Mouse (Mus musculus): ENCODE measurements around the gene Mettl27. TPM values are rescaled to one million over a fixed set of nuclear protein-coding genes. Genes with fewer than 3 reads are reported as not detected.

The Mettl27 gene
- polyA plus RNA-seq, 2 experiments, result 14.8 to 18.9 TPM

DNA sequence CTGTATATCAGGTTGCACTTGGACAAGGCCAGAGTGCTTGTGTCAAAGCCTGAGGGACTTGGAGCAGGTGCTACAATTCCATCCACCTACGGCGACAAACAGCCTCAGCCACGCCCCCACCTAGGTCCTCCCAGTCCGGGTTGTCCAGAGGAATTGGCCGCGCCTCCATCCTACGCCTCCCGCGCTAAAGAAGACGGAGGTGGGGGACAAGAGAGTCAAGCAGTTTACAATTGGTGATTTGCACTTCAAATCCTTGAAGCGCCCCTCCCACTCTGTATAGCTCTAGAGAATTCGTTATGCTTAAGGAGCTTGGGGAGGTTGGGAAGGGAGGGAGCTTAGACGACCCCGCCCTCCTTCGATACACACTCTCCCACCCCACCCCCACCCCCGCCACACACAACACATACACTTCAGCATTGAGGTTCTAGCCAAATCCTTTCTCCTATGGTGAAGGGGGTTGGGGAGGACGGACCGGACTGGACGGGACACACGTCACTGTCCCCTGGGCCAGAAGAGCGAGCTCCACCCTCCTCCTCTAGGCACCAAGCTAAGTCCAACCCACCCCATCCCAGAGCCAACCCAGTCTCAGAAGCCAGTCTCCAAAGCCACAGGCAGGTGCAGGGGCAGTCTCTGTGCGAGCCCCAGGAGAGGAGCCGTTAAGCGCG is 53.6 kb downstream of the Mettl27 start, which contains the start of gene Cldn3:
Gene Cldn3, plus strand, starts transcription at position 582 of the 665 bp plus-strand sequence.
- Histone ChIP-seq H3K4me3 (replicated peaks; ENCODE audit: low read length) (peak within 1 kb of the TSS; percentile 27), H3K4me1 (ENCODE audit: control insufficient read depth, insufficient read depth, low read length) (peaks cover 14% of the 10 kb centered on the region), H3K9ac (ENCODE audit: low read depth, low read length, severe bottlenecking) (no peak within 1 kb of the TSS), H3K27ac (replicated peaks; ENCODE audit: low read depth, low read length) (no peak within 1 kb of the TSS), H3K36me3 (ENCODE audit: control insufficient read depth, insufficient read depth, low read length) (no peaks in the 10 kb centered on the region), H3K4me2 (replicated peaks; ENCODE audit: low read depth, low read length, severe bottlenecking) (peak within 1 kb of the TSS; percentile 42), H3K27me3 (ENCODE audit: control insufficient read depth, insufficient read depth, low read length) (peaks cover 37% of the 10 kb centered on the region), H3K9me3 (ENCODE audit: control insufficient read depth, low read length) (no peaks in the 10 kb centered on the region)
- DNase-seq (ENCODE audit: low spot score) (no peak), ATAC-seq (ENCODE audit: low FRiP score, low read depth) (peak; percentile 45; the same call in 1 of the 2 replicates)
- WGBS, result under 1% methylated on average over 22 of the region's 25 CpGs
- no peak for TF ChIP-seq POLR2A (IDR thresholded peaks at IDR 0.05; ENCODE audit: borderline replicate concordance, extremely low read depth, insufficient read depth, insufficient read length)

DNA sequence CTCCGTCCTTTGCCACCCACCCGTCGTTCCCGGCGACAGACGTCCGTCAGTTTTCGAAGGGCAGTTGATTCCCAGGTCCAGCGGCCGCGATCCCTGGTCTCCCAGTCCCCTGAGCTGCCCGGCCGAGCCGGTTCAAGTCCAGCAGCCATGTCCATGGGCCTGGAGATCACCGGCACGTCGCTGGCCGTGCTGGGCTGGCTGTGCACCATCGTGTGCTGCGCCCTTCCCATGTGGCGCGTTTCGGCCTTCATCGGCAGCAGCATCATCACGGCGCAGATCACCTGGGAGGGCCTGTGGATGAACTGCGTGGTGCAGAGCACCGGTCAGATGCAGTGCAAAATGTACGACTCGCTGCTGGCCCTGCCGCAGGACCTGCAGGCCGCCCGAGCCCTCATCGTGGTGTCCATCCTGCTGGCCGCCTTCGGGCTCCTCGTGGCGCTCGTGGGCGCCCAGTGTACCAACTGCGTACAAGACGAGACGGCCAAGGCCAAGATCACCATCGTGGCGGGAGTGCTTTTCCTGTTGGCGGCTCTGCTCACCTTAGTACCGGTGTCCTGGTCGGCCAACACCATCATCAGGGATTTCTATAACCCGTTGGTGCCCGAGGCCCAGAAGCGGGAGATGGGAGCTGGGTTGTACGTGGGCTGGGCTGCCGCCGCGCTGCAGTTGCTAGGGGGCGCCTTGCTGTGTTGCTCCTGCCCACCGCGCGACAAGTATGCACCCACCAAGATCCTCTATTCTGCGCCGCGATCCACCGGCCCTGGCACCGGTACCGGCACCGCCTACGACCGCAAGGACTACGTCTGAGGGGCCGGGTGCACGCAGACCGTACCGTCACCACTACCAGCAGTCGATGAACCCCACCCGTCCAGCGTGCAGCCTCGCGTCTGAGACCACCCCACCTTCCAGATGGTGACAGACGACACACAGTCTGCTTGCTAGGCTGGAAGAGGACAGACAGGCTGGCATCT is 54.4 kb downstream of the Mettl27 start:
- DNase-seq (ENCODE audit: low spot score), result no peak
- TF ChIP-seq POLR2A (IDR thresholded peaks at IDR 0.05; ENCODE audit: borderline replicate concordance, extremely low read depth, insufficient read depth, insufficient read length), result no peak
- no peak for ATAC-seq (ENCODE audit: low FRiP score, low read depth)
- Histone ChIP-seq H3K4me3 (replicated peaks; ENCODE audit: low read length) (peak overlapping the region; percentile 27), H3K27ac (replicated peaks; ENCODE audit: low read depth, low read length) (no peak overlapping the region), H3K9ac (ENCODE audit: low read depth, low read length, severe bottlenecking) (no peak overlapping the region), H3K9me3 (ENCODE audit: control insufficient read depth, low read length) (no peaks in the 10 kb centered on the region), H3K4me1 (ENCODE audit: control insufficient read depth, insufficient read depth, low read length) (peaks cover 14% of the 10 kb centered on the region), H3K27me3 (ENCODE audit: control insufficient read depth, insufficient read depth, low read length) (peaks cover 37% of the 10 kb centered on the region), H3K36me3 (ENCODE audit: control insufficient read depth, insufficient read depth, low read length) (no peaks in the 10 kb centered on the region), H3K4me2 (replicated peaks; ENCODE audit: low read depth, low read length, severe bottlenecking) (peak overlapping the region; percentile 42)
- 3% methylated on average over 73 of the region's 79 CpGs for WGBS

DNA sequence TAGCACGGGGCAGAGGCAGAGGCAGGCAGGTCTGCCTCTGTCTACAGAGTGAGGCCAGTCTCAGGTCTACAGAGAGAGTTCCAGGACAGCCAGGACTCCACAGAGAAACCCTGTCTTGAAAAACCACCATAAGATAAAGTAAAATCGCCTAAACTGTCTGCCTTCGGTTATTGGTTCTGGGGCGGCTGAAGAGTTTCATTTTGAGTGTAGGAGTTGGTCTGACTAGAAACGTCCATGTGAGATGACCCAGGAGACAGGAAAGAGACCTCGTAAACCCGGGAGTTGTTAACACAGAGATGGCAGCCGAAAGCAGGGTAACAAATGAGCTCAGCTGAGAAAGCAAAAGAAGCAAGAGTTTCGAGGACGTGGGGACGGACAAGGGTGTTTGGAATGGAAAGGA is 57.0 kb downstream of the Mettl27 start:
- H3K4me2 ChIP-seq (replicated peaks; ENCODE audit: low read depth, low read length, severe bottlenecking), result no peak overlapping the region
- H3K9me3 ChIP-seq (ENCODE audit: control insufficient read depth, low read length), result no peaks in the 10 kb centered on the region
- no peaks in the 10 kb centered on the region for H3K36me3 ChIP-seq (ENCODE audit: control insufficient read depth, insufficient read depth, low read length)
- H3K9ac ChIP-seq (ENCODE audit: low read depth, low read length, severe bottlenecking), result no peak overlapping the region
- H3K27ac ChIP-seq (replicated peaks; ENCODE audit: low read depth, low read length), result no peak overlapping the region
- no peak for DNase-seq (ENCODE audit: low spot score)
- TF ChIP-seq POLR2A (IDR thresholded peaks at IDR 0.05; ENCODE audit: borderline replicate concordance, extremely low read depth, insufficient read depth, insufficient read length), result no peak
- ATAC-seq (ENCODE audit: low FRiP score, low read depth), result no peak
- peaks cover 37% of the 10 kb centered on the region for H3K27me3 ChIP-seq (ENCODE audit: control insufficient read depth, insufficient read depth, low read length)
- H3K4me1 ChIP-seq (ENCODE audit: control insufficient read depth, insufficient read depth, low read length), result peaks cover 14% of the 10 kb centered on the region
- 49% methylated on average over 11 of the region's 11 CpGs for WGBS
- H3K4me3 ChIP-seq (replicated peaks; ENCODE audit: low read length), result no peak overlapping the region

DNA sequence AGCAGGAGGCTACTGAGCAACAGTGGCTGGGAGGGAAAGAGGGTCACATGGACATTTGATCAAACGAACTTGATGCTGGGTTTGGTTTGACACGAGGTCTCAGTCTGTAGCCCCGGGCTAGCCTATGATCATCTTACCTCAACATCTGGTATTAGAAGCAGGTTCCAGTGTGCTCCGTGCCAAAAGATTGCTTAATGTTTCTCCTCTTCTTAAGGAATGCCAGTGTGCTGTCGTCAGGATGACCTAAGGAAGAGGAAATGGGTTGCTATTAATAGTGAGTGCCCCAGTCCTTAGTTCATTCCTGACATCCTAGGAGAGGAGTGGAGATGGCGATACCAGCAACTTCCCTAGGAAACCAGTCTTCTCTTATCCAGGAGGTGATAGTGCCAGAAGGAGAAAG is 57.6 kb downstream of the Mettl27 start:
- Histone ChIP-seq H3K9me3 (ENCODE audit: control insufficient read depth, low read length) (no peaks in the 10 kb centered on the region), H3K9ac (ENCODE audit: low read depth, low read length, severe bottlenecking) (no peak overlapping the region), H3K27ac (replicated peaks; ENCODE audit: low read depth, low read length) (no peak overlapping the region), H3K36me3 (ENCODE audit: control insufficient read depth, insufficient read depth, low read length) (no peaks in the 10 kb centered on the region), H3K4me1 (ENCODE audit: control insufficient read depth, insufficient read depth, low read length) (peaks cover 14% of the 10 kb centered on the region), H3K27me3 (ENCODE audit: control insufficient read depth, insufficient read depth, low read length) (peaks cover 34% of the 10 kb centered on the region), H3K4me3 (replicated peaks; ENCODE audit: low read length) (no peak overlapping the region), H3K4me2 (replicated peaks; ENCODE audit: low read depth, low read length, severe bottlenecking) (no peak overlapping the region)
- TF ChIP-seq POLR2A (IDR thresholded peaks at IDR 0.05; ENCODE audit: borderline replicate concordance, extremely low read depth, insufficient read depth, insufficient read length), result no peak
- DNase-seq (ENCODE audit: low spot score) (no peak), ATAC-seq (ENCODE audit: low FRiP score, low read depth) (no peak)
- 42% methylated on average over 6 of the region's 6 CpGs for WGBS

Other genes with a start within 250 kb of the Mettl27 start
- gene Limk1, start 243.8 kb upstream of the Mettl27 start, polyA plus RNA-seq (2012; rRNA removed), result 31.9 and 40.2 TPM in 2 replicates
- 8.6 and 9.3 TPM in 2 replicates for gene Limk1, start 243.8 kb upstream of the Mettl27 start, polyA plus RNA-seq (2014; fragmentation: Nextera tagmentation; extraction: Ambion mirVana)
- 249 and 296 TPM in 2 replicates for gene Eln, start 185.0 kb upstream of the Mettl27 start, polyA plus RNA-seq (2012; rRNA removed)
- 115 and 121 TPM in 2 replicates for gene Eln, start 185.0 kb upstream of the Mettl27 start, polyA plus RNA-seq (2014; fragmentation: Nextera tagmentation; extraction: Ambion mirVana)
- gene Tmem270, start 25.6 kb upstream of the Mettl27 start, polyA plus RNA-seq (2012; rRNA removed), result not detected in 2 replicates
- not detected in 2 replicates for gene Tmem270, start 25.6 kb upstream of the Mettl27 start, polyA plus RNA-seq (2014; fragmentation: Nextera tagmentation; extraction: Ambion mirVana)
- 0.33 TPM in 2 replicates for gene Cldn13, start 16.8 kb upstream of the Mettl27 start, polyA plus RNA-seq (2012; rRNA removed)
- gene Cldn13, start 16.8 kb upstream of the Mettl27 start, polyA plus RNA-seq (2014; fragmentation: Nextera tagmentation; extraction: Ambion mirVana), result not detected in 2 replicates
- gene Cldn4, start 14.6 kb downstream of the Mettl27 start, polyA plus RNA-seq (2012; rRNA removed), result 48.4 and 50.0 TPM in 2 replicates
- gene Cldn4, start 14.6 kb downstream of the Mettl27 start, polyA plus RNA-seq (2014; fragmentation: Nextera tagmentation; extraction: Ambion mirVana), result 49.3 and 61.5 TPM in 2 replicates
- 7.2 and 8.8 TPM in 2 replicates for gene Cldn3, start 53.8 kb downstream of the Mettl27 start, polyA plus RNA-seq (2012; rRNA removed)
- gene Cldn3, start 53.8 kb downstream of the Mettl27 start, polyA plus RNA-seq (2014; fragmentation: Nextera tagmentation; extraction: Ambion mirVana), result 14.7 and 18.3 TPM in 2 replicates
- gene Abhd11, start 76.8 kb downstream of the Mettl27 start, polyA plus RNA-seq (2012; rRNA removed), result 83.2 and 94.3 TPM in 2 replicates
- 64.7 and 67.4 TPM in 2 replicates for gene Abhd11, start 76.8 kb downstream of the Mettl27 start, polyA plus RNA-seq (2014; fragmentation: Nextera tagmentation; extraction: Ambion mirVana)
- gene Stx1a, start 91.1 kb downstream of the Mettl27 start, polyA plus RNA-seq (2012; rRNA removed), result 39.2 and 45.5 TPM in 2 replicates
- 11.4 and 13.0 TPM in 2 replicates for gene Stx1a, start 91.1 kb downstream of the Mettl27 start, polyA plus RNA-seq (2014; fragmentation: Nextera tagmentation; extraction: Ambion mirVana)
- 29.1 and 31.3 TPM in 2 replicates for gene Dnajc30, start 131.8 kb downstream of the Mettl27 start, polyA plus RNA-seq (2012; rRNA removed)
- 32.6 and 39.2 TPM in 2 replicates for gene Dnajc30, start 131.8 kb downstream of the Mettl27 start, polyA plus RNA-seq (2014; fragmentation: Nextera tagmentation; extraction: Ambion mirVana)
- gene Bud23, start 132.6 kb downstream of the Mettl27 start, polyA plus RNA-seq (2012; rRNA removed), result 107 and 121 TPM in 2 replicates
- gene Bud23, start 132.6 kb downstream of the Mettl27 start, polyA plus RNA-seq (2014; fragmentation: Nextera tagmentation; extraction: Ambion mirVana), result 101 and 108 TPM in 2 replicates
- gene Vps37d, start 145.9 kb downstream of the Mettl27 start, polyA plus RNA-seq (2012; rRNA removed), result 24.5 and 32.0 TPM in 2 replicates
- gene Vps37d, start 145.9 kb downstream of the Mettl27 start, polyA plus RNA-seq (2014; fragmentation: Nextera tagmentation; extraction: Ambion mirVana), result 10.7 and 12.3 TPM in 2 replicates
- 3.3 and 5.3 TPM in 2 replicates for gene Mlxipl, start 157.5 kb downstream of the Mettl27 start, polyA plus RNA-seq (2012; rRNA removed)
- 0.54 and 1.6 TPM in 2 replicates for gene Mlxipl, start 157.5 kb downstream of the Mettl27 start, polyA plus RNA-seq (2014; fragmentation: Nextera tagmentation; extraction: Ambion mirVana)
- gene Tbl2, start 217.3 kb downstream of the Mettl27 start, polyA plus RNA-seq (2012; rRNA removed), result 23.2 and 25.7 TPM in 2 replicates
- gene Tbl2, start 217.3 kb downstream of the Mettl27 start, polyA plus RNA-seq (2014; fragmentation: Nextera tagmentation; extraction: Ambion mirVana), result 29.8 and 32.1 TPM in 2 replicates
- gene Bcl7b, start 235.9 kb downstream of the Mettl27 start, polyA plus RNA-seq (2012; rRNA removed), result 20.6 and 24.6 TPM in 2 replicates
- 43.3 and 46.2 TPM in 2 replicates for gene Bcl7b, start 235.9 kb downstream of the Mettl27 start, polyA plus RNA-seq (2014; fragmentation: Nextera tagmentation; extraction: Ambion mirVana)

Data from limb, embryonic 14.5 days (tissue).